Mouse (Mus musculus) bone marrow macrophage, adult 2 months (primary cell): ENCODE measurements around the gene Gmfg. TPM values are rescaled to one million over a fixed set of nuclear protein-coding genes. Genes with fewer than 3 reads are reported as not detected.

Experiments used
- H3K27ac ChIP-seq: 2 replicates; pipeline ENCODE4 v1.5.1; 2012; ENCODE audit warnings: low read depth, low read length; ENCODE audit not compliant: insufficient read depth
- H3K4me1 ChIP-seq: 2 replicates; pipeline ENCODE4 v1.6.1; 2012; ENCODE audit warnings: low read length; ENCODE audit not compliant: control insufficient read depth, insufficient read depth
- H3K4me3 ChIP-seq: 2 replicates; pipeline ENCODE4 v1.5.1; 2012; ENCODE audit warnings: mild to moderate bottlenecking, low read length, moderate library complexity; ENCODE audit not compliant: insufficient read depth
- CTCF ChIP-seq: IDR thresholded peaks from 2 replicates; pipeline ENCODE4 v1.5.1; 2012; ENCODE audit warnings: low read depth, mild to moderate bottlenecking, low read length, moderate library complexity
- POLR2A ChIP-seq: IDR thresholded peaks from 2 replicates; pipeline ENCODE4 v1.6.1; 2012; ENCODE audit warnings: mild to moderate bottlenecking, low read depth, low read length, borderline replicate concordance
- polyA plus RNA-seq: library from polyadenylated mRNA; stranded (reverse); fragments of >200 nt; gene quantifications from 2 replicates; pipeline ENCODE4 v1.2.4, GENCODE M21; 2012; ENCODE audit not compliant: missing spikeins, insufficient read depth, insufficient read length

The Gmfg gene
- polyA plus RNA-seq, 1 experiment, result 349 TPM

DNA sequence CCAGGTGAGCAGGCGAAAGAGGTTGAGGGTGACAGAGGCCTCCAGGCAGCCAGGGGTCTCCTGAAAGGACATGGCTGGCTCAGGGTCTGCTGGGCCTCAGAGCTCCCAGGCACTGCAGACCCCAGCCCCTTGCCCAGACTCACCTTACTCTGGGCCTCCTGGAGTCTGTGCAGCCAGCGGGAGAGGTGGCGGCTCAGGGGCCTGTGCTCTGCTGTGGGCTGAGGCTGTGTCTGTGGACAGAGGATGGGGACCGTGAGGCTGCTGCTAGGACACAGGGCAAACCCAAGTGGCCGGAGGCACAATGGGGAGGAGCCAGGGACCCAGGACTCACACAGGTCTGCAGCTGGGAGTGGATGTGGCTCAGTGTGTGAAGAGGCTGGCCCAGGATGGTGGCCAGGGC, 40.1 kb downstream of the Gmfg start:
- Histone ChIP-seq H3K27ac (no peak overlapping the region), H3K4me3 (no peak overlapping the region), H3K4me1 (peaks cover 6% of the 10 kb centered on the region)
- TF ChIP-seq CTCF (no peak), POLR2A (no peak)

DNA sequence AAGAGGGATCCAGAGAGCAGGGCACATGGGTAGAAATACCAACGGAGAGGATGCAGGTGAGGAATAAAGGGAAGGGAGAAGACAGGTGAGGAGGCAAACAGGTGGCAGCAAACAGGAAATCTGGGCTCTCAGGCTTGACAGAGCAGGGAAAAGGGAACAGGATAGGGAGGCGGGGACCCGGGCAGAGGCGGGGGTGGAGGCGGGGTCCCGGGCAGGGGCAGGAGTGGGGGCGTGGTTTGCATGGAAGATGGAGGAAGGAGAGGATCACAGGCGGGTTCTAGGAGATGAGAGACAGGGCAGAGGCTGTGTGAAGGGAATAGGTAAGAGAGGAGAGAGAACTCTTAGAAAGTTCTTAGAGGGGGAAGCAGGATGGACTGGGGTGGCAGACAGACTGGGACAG, 41.6 kb downstream of the Gmfg start:
- no peak overlapping the region for H3K4me3 ChIP-seq
- H3K4me1 ChIP-seq, result peaks cover 6% of the 10 kb centered on the region
- TF ChIP-seq POLR2A (no peak), CTCF (no peak)
- no peak overlapping the region for H3K27ac ChIP-seq

DNA sequence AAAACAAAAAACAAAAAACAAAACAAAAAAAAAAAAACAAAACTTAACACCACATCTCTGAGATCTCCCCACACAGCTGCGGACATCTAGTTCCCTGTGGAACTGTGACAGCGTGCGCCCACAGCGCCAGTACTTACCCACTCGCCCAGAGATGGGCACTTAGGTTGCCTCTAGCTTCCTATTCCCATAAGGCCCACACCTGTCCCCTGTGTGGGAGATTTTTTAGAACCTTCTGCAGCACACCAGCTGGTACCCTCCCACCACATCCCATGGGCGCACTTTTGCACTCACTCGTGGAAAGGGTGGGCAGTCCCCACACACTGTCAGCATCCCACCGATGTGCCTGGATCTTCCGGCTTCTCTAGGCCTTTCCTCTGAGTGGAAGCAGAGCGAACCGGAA, 45.6 kb downstream of the Gmfg start:
- Histone ChIP-seq H3K27ac (no peak overlapping the region), H3K4me1 (peaks cover 6% of the 10 kb centered on the region), H3K4me3 (no peak overlapping the region)
- TF ChIP-seq POLR2A (no peak), CTCF (no peak)

- H3K4me3 ChIP-seq, result no peak overlapping the region
- peaks cover under 1% of the 10 kb centered on the region for H3K4me1 ChIP-seq
- no peak overlapping the region for H3K27ac ChIP-seq
- TF ChIP-seq CTCF (no peak), POLR2A (no peak)
Observed at GRCm38 (mm10) chr7:28484192-28484591, 46.9 kb downstream of the Gmfg start.

GRCm38 (mm10) chr7:28488030-28488491, 50.8 kb downstream of the Gmfg start:
- TF ChIP-seq POLR2A (no peak), CTCF (no peak)
- Histone ChIP-seq H3K4me1 (no peaks in the 10 kb centered on the region), H3K27ac (no peak overlapping the region), H3K4me3 (no peak overlapping the region)

DNA sequence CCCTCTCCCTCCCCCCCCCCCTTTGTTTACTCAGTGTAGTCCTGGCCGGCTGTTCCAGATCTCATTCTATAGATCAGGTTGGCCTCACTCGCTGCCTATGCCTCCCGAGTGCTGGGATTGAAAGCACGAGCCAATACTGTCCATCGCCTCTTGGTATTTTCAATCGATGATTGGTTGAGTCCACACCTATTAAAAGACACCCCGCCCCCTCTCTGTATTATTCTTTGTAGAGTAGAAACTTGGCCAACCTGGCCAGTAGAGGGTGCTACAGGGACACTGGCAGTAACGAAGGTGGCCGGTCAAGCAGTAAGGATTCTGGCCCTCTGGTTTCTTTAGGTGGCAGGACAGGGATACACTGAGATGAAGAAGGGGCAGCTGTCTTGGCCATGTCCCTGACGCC, 53.2 kb downstream of the Gmfg start:
- no peaks in the 10 kb centered on the region for H3K4me1 ChIP-seq
- TF ChIP-seq POLR2A, result no peak
- 0 out of 2 replicates have a peak, but pooled peaks have one; percentile 18 for TF ChIP-seq CTCF
- no peak overlapping the region for H3K27ac ChIP-seq
- H3K4me3 ChIP-seq, result no peak overlapping the region

DNA sequence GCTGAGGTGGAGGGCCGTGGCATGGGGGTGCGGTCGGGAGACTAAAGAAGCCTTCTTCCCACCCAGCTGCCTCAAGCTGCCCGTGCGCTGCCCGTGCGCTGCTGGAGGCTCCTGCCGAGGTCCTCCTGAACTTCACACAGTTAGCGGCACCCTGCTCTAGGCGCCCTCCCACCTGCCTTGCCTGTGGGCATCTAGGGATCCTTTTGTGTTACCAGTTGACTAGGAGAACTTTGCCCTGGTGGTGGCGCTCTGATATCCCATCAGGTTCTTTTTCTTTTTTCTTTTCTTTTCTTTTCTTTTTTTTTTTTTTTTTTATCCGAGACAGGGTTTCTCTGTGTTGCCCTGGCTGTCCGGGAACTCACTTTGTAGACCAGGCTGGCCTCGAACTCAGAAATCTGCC, 53.7 kb downstream of the Gmfg start:
- H3K4me1 ChIP-seq, result no peaks in the 10 kb centered on the region

DNA sequence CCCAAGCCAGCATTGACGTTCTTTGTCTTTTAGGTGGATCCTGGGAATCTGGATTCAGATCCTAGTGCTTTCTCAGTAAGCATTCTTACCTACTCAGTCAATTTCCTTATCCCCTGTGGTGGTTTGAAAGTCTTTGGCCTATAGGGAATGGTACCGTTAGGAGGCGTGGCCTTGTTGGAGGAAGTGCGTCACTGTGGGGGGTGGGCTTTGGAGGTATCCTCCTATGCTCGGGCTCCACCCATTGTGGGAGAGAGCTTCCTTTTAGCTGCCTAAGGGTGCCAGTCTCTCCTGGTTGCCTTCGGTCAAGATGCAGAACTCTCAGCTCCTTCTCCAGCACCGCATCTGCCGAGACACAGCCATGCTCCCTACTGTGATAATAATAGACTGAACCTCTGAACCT, 55.1 kb downstream of the Gmfg start:
- Histone ChIP-seq H3K27ac (no peak overlapping the region), H3K4me1 (no peaks in the 10 kb centered on the region), H3K4me3 (no peak overlapping the region)
- TF ChIP-seq CTCF, result no peak
- no peak for TF ChIP-seq POLR2A

More for the DNA sequence above, 53.7 kb downstream of the Gmfg start:
- H3K4me3 ChIP-seq, result no peak overlapping the region
- no peak overlapping the region for H3K27ac ChIP-seq
- TF ChIP-seq POLR2A, result no peak

- Histone ChIP-seq H3K27ac (no peak overlapping the region), H3K4me3 (no peak overlapping the region), H3K4me1 (no peaks in the 10 kb centered on the region)
- TF ChIP-seq POLR2A (no peak), CTCF (no peak)
Observed at GRCm38 (mm10) chr7:28495426-28495825, 58.2 kb downstream of the Gmfg start.

Other genes with a start within 250 kb of the Gmfg start
- 1.6 and 2.5 TPM in 2 replicates for gene Eid2, start 169.6 kb upstream of the Gmfg start, polyA plus RNA-seq
- 4.3 and 4.6 TPM in 2 replicates for gene Eid2b, start 159.7 kb upstream of the Gmfg start, polyA plus RNA-seq
- not detected in 2 replicates for gene Selenov, start 146.3 kb upstream of the Gmfg start, polyA plus RNA-seq
- not detected in 2 replicates for gene Dll3, start 135.2 kb upstream of the Gmfg start, polyA plus RNA-seq
- gene Timm50, start 125.4 kb upstream of the Gmfg start, polyA plus RNA-seq, result 28.3 and 31.6 TPM in 2 replicates
- 72.0 and 77.4 TPM in 2 replicates for gene Supt5, start 98.7 kb upstream of the Gmfg start, polyA plus RNA-seq
- 801 and 823 TPM in 2 replicates for gene Rps16, start 86.8 kb upstream of the Gmfg start, polyA plus RNA-seq
- 11.4 and 14.6 TPM in 2 replicates for gene Plekhg2, start 64.8 kb upstream of the Gmfg start, polyA plus RNA-seq
- gene Zfp36, start 57.2 kb upstream of the Gmfg start, polyA plus RNA-seq, result 110 and 119 TPM in 2 replicates
- gene Med29, start 44.7 kb upstream of the Gmfg start, polyA plus RNA-seq, result 12.5 and 13.9 TPM in 2 replicates
- 102 and 123 TPM in 2 replicates for gene Paf1, start 44.5 kb upstream of the Gmfg start, polyA plus RNA-seq
- 3.2 and 3.6 TPM in 2 replicates for gene Lrfn1, start 14.5 kb downstream of the Gmfg start, polyA plus RNA-seq
- gene Ifnl2, start 73.0 kb downstream of the Gmfg start, polyA plus RNA-seq, result not detected in 2 replicates
- not detected in 2 replicates for gene Ifnl3, start 85.4 kb downstream of the Gmfg start, polyA plus RNA-seq
- gene Sycn, start 103.4 kb downstream of the Gmfg start, polyA plus RNA-seq, result not detected in 2 replicates
- not detected in 2 replicates for gene Nccrp1, start 109.8 kb downstream of the Gmfg start, polyA plus RNA-seq
- 39.4 and 47.4 TPM in 2 replicates for gene Samd4b, start 160.7 kb downstream of the Gmfg start, polyA plus RNA-seq
- 10.7 and 11.7 TPM in 2 replicates for gene Pak4, start 160.7 kb downstream of the Gmfg start, polyA plus RNA-seq
- gene Acp7, start 193.9 kb downstream of the Gmfg start, polyA plus RNA-seq, result not detected in 2 replicates